Mouse (Mus musculus) liver, adult 2 months (tissue): ENCODE data around the gene Gm7954. TPM values are rescaled to one million over a fixed set of nuclear protein-coding genes. Genes with fewer than 3 reads are reported as not detected.
"Not testable (repeated sequence)": the region's sequence is repeated elsewhere in the genome, so short reads cannot be mapped to it uniquely, and the experiment has no call there.

Source experiments
- DNase-seq: peaks from one replicate; pipeline ENCODE4 v3.0.0-alpha.2; 2011; ENCODE audit warnings: low read depth, low spot score; ENCODE audit errors: extremely low read depth
- H3K27ac ChIP-seq: fragments of 200-500 bp; replicated peaks from 2 replicates; pipeline ENCODE4 v1.5.1; 2012; ENCODE audit warnings: low read depth, mild to moderate bottlenecking, control low read depth, inconsistent platforms, low read length; ENCODE audit not compliant: insufficient read depth
- H3K27me3 ChIP-seq: fragments of 200-500 bp; 2 replicates; pipeline ENCODE4 v1.6.1; 2012; ENCODE audit warnings: mild to moderate bottlenecking, moderate library complexity, low read length, inconsistent platforms; ENCODE audit not compliant: control insufficient read depth, insufficient read depth
- H3K36me3 ChIP-seq: fragments of 200-500 bp; 2 replicates; pipeline ENCODE4 v1.6.1; 2012; ENCODE audit warnings: low read length, inconsistent platforms; ENCODE audit not compliant: control insufficient read depth, insufficient read depth
- H3K4me1 ChIP-seq: fragments of 200-500 bp; 2 replicates; pipeline ENCODE4 v1.6.1; 2011; ENCODE audit warnings: low read length; ENCODE audit not compliant: control insufficient read depth, insufficient read depth
- H3K4me3 ChIP-seq: fragments of 200-500 bp; 2 replicates; pipeline ENCODE4 v1.5.1; 2011; ENCODE audit warnings: low read depth, mild to moderate bottlenecking, control low read depth, low read length, moderate library complexity; ENCODE audit not compliant: insufficient read depth
- H3K79me2 ChIP-seq: fragments of 200-500 bp; 2 replicates; pipeline ENCODE4 v1.6.1; 2012; ENCODE audit warnings: inconsistent platforms, mild to moderate bottlenecking, low read length, moderate library complexity; ENCODE audit not compliant: control insufficient read depth, insufficient read depth
- H3K9ac ChIP-seq: fragments of 200-500 bp; 2 replicates; pipeline ENCODE4 v1.6.1; 2012; ENCODE audit warnings: low read depth, mild to moderate bottlenecking, control low read depth, inconsistent platforms, low read length
- CTCF ChIP-seq: fragments of 200-500 bp; IDR thresholded peaks from 2 replicates; pipeline ENCODE4 v1.5.1; 2011; ENCODE audit warnings: low read depth, low read length, control low read depth
- WGBS: fragments of 180-500 bp; shearing (Covaris S2); methylation state at CpG from one replicate; pipeline ENCODE4 v1.1.7; 2018; 5-methylcytosine and 5-hydroxymethylcytosine counted together
- polyA plus RNA-seq: library from polyadenylated mRNA; depleted of rRNA; stranded (reverse); fragments of >200 nt; gene quantifications from 2 replicates; pipeline ENCODE4 v1.2.3, GENCODE M21; 2012; rRNA removed
- total RNA-seq: library from RNA; depleted of rRNA; stranded (reverse); fragments of >200 nt; gene quantifications from 2 replicates; pipeline ENCODE4 v1.2.3, GENCODE M21; 2014; rRNA removed

The Gm7954 gene
- total RNA-seq (not detected in 2 replicates), polyA plus RNA-seq (not detected in 2 replicates)

DNA sequence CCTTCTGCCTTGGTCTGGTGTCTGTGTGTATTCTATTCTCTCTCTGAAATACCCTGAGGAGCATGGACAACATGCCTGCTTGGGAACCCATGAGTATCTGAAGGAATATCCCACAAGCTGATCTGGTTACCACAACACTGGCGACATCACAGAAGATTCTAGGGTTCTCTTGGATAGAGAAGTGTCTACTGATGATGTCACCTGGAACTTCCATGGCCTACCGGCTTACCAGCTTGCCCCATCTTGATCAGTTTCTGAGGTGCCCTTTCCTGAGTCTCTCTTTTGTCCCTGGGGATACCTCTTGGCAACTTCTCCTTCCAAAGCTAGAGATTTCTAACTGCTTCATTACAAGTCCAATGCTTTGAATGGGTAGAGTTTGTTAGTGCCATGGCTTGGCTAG lies at the start of gene Gm7954:
TSS of gene Gm7954 (minus strand) at position 101 of the 400 bp plus-strand sequence.
- not testable (repeated sequence) for H3K36me3 ChIP-seq, DNase-seq, H3K27me3 ChIP-seq, H3K27ac ChIP-seq, H3K4me3 ChIP-seq, H3K4me1 ChIP-seq, H3K79me2 ChIP-seq, H3K9ac ChIP-seq
- WGBS, result no CpG with 5 or more reads among the region's 2 CpGs

DNA sequence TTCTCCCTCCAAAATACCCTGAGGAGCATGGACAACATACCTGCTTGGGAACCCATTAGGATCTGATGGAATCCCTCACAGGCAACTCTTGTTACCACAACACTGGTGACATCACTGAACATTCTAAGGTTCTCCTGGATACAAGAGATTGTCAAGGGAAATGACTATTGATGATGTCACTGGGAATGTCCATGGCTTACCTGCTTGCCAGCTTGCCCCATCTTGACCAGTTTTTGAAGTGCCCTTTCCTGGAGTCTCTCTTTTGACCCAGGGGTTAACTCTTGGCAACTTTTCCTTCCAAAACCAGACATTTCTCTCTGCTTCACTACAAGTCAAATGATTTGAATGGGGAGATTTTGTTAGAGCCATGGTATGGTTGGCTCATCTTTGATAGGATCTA lies 36.1 kb upstream of the Gm7954 start, which contains the start of gene Gm3486:
TSS of gene Gm3486 (minus strand) at position 101 of the 400 bp plus-strand sequence.
- not testable (repeated sequence) for H3K4me3 ChIP-seq, H3K79me2 ChIP-seq, H3K4me1 ChIP-seq, H3K27me3 ChIP-seq, H3K36me3 ChIP-seq, DNase-seq, H3K27ac ChIP-seq, H3K9ac ChIP-seq

DNA sequence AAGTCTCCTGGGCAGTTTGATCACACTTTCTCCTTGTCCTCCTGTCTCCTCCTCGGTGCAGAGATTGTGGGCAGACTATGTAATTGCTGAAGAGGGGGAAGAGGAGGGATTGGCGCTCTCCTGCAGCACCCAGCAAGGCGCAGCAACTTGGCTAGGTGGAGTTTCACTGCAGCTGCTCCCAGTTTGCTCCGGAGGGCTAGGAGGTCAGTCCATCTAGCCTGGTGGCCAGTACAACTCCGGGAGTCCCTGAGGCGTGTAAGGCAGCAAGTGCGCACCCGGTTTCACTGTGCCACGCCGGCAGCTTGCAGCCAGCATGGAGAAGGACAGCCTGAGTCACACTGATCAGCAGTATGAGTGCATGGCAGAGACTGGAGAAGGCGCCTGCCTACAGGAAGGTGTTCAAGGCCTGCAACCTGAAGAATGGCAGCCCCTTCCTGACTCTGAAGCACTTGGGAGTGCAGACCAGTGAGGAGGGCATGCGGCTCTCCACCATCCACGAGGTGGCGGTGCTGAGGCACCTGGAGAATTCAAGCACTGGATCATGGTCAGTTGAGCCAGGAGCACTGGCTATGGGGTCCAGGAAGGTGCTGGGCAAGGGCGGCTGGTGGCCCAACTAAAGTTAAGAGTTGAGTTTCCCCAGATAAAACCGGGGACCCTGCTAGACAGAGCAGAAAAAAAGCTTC lies 27.8 kb downstream of the Gm7954 start:
- not testable (repeated sequence) for H3K4me1 ChIP-seq, H3K4me3 ChIP-seq, H3K36me3 ChIP-seq, H3K27ac ChIP-seq, H3K79me2 ChIP-seq, H3K27me3 ChIP-seq, DNase-seq, H3K9ac ChIP-seq
- WGBS, result 20% methylated on average over 13 of the region's 16 CpGs
- 0 out of 2 replicates have a peak, but pooled peaks have one; percentile 3 for TF ChIP-seq CTCF

DNA sequence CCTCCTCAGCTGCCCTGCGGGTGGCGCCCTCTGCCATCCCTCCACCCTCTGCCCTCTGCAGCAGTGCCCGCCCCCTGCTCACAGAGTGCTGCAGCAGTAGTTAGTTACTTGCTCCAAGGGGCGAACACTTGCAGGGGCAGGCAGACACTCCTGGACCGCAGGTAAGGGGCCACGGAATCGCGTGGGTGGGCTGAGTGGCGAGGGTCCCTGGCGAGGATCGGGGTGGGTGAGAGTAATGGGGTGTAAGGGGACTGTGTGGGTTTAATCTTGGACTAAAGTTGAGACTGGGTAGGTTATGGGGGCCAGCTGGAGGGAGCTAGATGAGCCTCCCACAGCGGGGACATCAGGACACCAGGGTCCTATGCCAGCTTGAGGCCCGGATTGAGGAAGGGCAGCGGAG lies 28.6 kb downstream of the Gm7954 start:
- DNase-seq, H3K36me3 ChIP-seq, H3K27me3 ChIP-seq, H3K27ac ChIP-seq, H3K4me3 ChIP-seq, H3K9ac ChIP-seq, H3K79me2 ChIP-seq, H3K4me1 ChIP-seq: not testable (repeated sequence)
- 24% methylated on average over 11 of the region's 14 CpGs for WGBS

DNA sequence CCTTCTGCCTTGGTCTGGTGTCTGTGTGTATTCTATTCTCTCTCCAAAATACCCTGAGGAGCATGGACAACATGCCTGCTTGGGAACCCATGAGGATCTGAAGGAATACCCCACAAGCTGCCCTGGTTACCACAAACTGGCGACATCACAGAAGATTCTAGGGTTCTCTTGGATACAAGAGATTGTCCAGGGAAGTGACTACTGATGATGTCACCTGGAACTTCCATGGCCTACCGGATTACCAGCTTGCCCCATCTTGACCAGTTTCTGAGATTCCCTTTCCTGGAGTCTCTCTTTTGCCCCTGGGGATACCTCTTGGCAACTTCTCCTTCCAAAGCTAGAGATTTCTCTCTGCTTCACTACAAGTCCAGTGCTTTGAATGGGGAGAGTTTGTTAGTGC lies 45.1 kb downstream of the Gm7954 start, which contains the start of gene Gm6482:
TSS of gene Gm6482 (minus strand) at position 101 of the 400 bp plus-strand sequence.
- not testable (repeated sequence) for H3K27me3 ChIP-seq, H3K79me2 ChIP-seq, DNase-seq, H3K36me3 ChIP-seq, H3K27ac ChIP-seq, H3K4me1 ChIP-seq, H3K4me3 ChIP-seq, H3K9ac ChIP-seq
- no CpG with 5 or more reads among the region's 2 CpGs for WGBS

Other genes with a start within 250 kb of the Gm7954 start
- gene Gm2832, start 174.7 kb downstream of the Gm7954 start, total RNA-seq, result not detected in 2 replicates
- gene Gm2832, start 174.7 kb downstream of the Gm7954 start, polyA plus RNA-seq, result not detected in 2 replicates
- not detected in 2 replicates for gene Gm5798, start 104.9 kb downstream of the Gm7954 start, total RNA-seq
- not detected in 2 replicates for gene Gm5798, start 104.9 kb downstream of the Gm7954 start, polyA plus RNA-seq
- not detected in 2 replicates for gene Gm7945, start 67.1 kb downstream of the Gm7954 start, total RNA-seq
- gene Gm7945, start 67.1 kb downstream of the Gm7954 start, polyA plus RNA-seq, result not detected in 2 replicates
- not detected in 2 replicates for gene Gm6482, start 45.2 kb downstream of the Gm7954 start, total RNA-seq
- gene Gm6482, start 45.2 kb downstream of the Gm7954 start, polyA plus RNA-seq, result not detected in 2 replicates
- not detected in 2 replicates for gene Gm3486, start 36.0 kb upstream of the Gm7954 start, total RNA-seq
- gene Gm3486, start 36.0 kb upstream of the Gm7954 start, polyA plus RNA-seq, result not detected in 2 replicates
- gene Gm7970, start 102.1 kb upstream of the Gm7954 start, total RNA-seq, result not detected in 2 replicates
- gene Gm7970, start 102.1 kb upstream of the Gm7954 start, polyA plus RNA-seq, result not detected in 2 replicates
- not detected in 2 replicates for gene 1700049E17Rik2, start 119.7 kb upstream of the Gm7954 start, total RNA-seq
- gene 1700049E17Rik2, start 119.7 kb upstream of the Gm7954 start, polyA plus RNA-seq, result not detected in 2 replicates
- not detected in 2 replicates for gene Gm3072, start 171.1 kb upstream of the Gm7954 start, total RNA-seq
- gene Gm3072, start 171.1 kb upstream of the Gm7954 start, polyA plus RNA-seq, result not detected in 2 replicates
- gene Gm3676, start 193.0 kb upstream of the Gm7954 start, total RNA-seq, result not detected in 2 replicates
- not detected in 2 replicates for gene Gm3676, start 193.0 kb upstream of the Gm7954 start, polyA plus RNA-seq
- not detected in 2 replicates for gene Gm8068, start 248.4 kb upstream of the Gm7954 start, total RNA-seq
- gene Gm8068, start 248.4 kb upstream of the Gm7954 start, polyA plus RNA-seq, result not detected in 2 replicates